Mouse (Mus musculus): Measurements from ENCODE around the gene Pik3c2a.

DNA sequence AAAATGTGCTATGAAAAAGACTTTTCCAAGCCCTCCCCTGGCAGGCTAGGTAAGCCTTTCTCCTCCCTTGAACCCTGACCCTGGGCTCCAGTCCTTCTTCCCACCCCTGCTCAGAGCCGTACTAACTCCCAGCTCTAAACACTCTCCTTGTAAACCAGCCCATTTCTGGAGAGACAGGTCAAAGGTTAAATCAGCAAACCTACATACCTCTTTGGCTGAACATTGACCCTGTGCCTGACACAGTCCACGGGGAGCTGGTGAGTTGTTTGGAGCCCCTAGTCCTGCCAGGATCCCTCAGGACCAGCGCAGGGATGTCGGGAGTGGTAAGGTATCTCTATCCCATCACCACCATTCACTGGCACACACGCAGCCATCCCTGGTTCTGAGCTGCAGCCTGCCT lies 150.9 kb downstream of the Pik3c2a start:
- TF ChIP-seq POLR2A (IDR thresholded peaks at IDR 0.05; ENCODE audit: insufficient read depth, low read depth, low read length) (no peak), CTCF (IDR thresholded peaks at IDR 0.05) (no peak), EP300 (IDR thresholded peaks at IDR 0.05; ENCODE audit: insufficient read depth, low read depth, low read length) (no peak)
